Mouse (Mus musculus) lung, postnatal 0 days (tissue): ENCODE measurements around the gene Dalrd3. TPM values are rescaled to one million over a fixed set of nuclear protein-coding genes. Genes with fewer than 3 reads are reported as not detected.

Experiments used
- ATAC-seq: fragments of 200-750 bp; cut with Nextera tagmentation; 2 replicates; pipeline ENCODE4 v1.8.0; 2017; ENCODE audit warnings: moderate library complexity
- DNase-seq: peaks from one replicate; pipeline ENCODE4 v3.0.0-alpha.2; 2016; ENCODE audit warnings: low spot score
- H3K27ac ChIP-seq: fragments of 300-500 bp; sonication (generic); 2 replicates; pipeline ENCODE4 v1.5.1; 2014; ENCODE audit warnings: antibody characterized with exemption, mild to moderate bottlenecking, low read length, mixed read lengths
- H3K27me3 ChIP-seq: fragments of 300-500 bp; sonication (generic); replicated peaks from 2 replicates; pipeline ENCODE4 v1.6.1; 2014; ENCODE audit warnings: low read length, mixed read lengths; ENCODE audit not compliant: insufficient read depth
- H3K36me3 ChIP-seq: fragments of 300-500 bp; sonication (generic); 2 replicates; pipeline ENCODE4 v1.6.1; 2014; ENCODE audit warnings: low read length, mixed read lengths; ENCODE audit not compliant: insufficient read depth
- H3K4me1 ChIP-seq: fragments of 300-500 bp; sonication (generic); 2 replicates; pipeline ENCODE4 v1.6.1; 2014; ENCODE audit warnings: antibody characterized with exemption, low read depth, low read length, mixed read lengths; ENCODE audit not compliant: insufficient read depth
- H3K4me2 ChIP-seq: fragments of 300-500 bp; sonication (generic); replicated peaks from 2 replicates; pipeline ENCODE4 v1.6.1; 2014; ENCODE audit warnings: low read depth, mild to moderate bottlenecking, low read length, moderate library complexity, mixed read lengths
- H3K4me3 ChIP-seq: fragments of 300-500 bp; sonication (generic); 2 replicates; pipeline ENCODE4 v1.5.1; 2014; ENCODE audit warnings: low read depth, low read length
- H3K9ac ChIP-seq: fragments of 300-500 bp; sonication (generic); replicated peaks from 2 replicates; pipeline ENCODE4 v1.6.1; 2014; ENCODE audit warnings: low read depth, mild to moderate bottlenecking
- H3K9me3 ChIP-seq: fragments of 300-500 bp; sonication (generic); 2 replicates; pipeline ENCODE4 v1.6.1; 2016; ENCODE audit warnings: low read length, mixed read lengths
- CTCF ChIP-seq: IDR thresholded peaks from 2 replicates; pipeline ENCODE4 v1.5.1; 2016; ENCODE audit warnings: antibody characterized with exemption, mild to moderate bottlenecking
- EP300 ChIP-seq: IDR thresholded peaks from 2 replicates; pipeline ENCODE4 v1.6.1; 2016; ENCODE audit warnings: antibody characterized with exemption, mild to moderate bottlenecking, control low read depth
- WGBS: fragments of 180-500 bp; shearing (Covaris S2); extraction: QIAGEN DNeasy Blood & Tissue Kit; methylation state at CpG from one replicate; pipeline ENCODE4 v1.1.7; 2014; 5-methylcytosine and 5-hydroxymethylcytosine counted together
- polyA plus RNA-seq: library from polyadenylated mRNA; unstranded; fragments of >200 nt; fragmentation: Nextera tagmentation; extraction: Ambion mirVana; gene quantifications from 2 replicates; pipeline ENCODE4 v1.2.1, GENCODE M21; 2015

Gene Dalrd3
- polyA plus RNA-seq, 1 experiment from 2014 or later: 74.0 TPM

DNA sequence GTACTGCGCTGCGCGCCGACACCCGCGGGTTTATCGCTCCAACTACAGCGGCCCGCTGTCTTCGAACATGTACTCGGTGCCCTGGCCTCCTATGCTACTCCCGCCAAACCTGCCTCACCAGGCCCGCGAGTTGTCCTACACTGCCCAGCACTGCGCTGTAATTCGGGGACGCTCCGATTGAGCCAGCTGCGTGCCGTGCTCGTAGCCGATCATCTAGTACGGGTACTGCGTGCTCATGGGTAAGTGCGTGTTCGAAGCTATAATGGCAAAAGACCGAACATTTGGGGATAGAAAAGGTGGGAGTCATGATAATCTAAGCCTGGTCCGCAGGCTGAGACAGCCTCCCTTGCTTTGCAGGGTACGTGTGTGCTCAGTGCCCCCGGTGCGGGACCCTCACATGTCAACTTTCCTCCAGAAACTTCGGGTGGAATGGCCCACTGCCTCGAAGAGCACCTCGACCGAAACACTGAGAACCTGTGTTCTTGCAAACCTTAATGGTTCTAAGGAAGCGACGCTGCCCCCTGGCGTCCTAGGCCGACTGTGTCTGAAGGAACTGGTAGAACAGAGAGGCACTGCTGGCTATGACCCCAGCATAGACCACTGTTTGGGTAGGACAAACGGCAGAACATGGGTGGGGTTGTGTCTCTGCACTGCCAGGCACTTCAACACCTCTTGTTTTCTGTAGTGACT, 666 bp downstream of the Dalrd3 start:
- ATAC-seq (no peak), DNase-seq (peak; percentile 81)
- peaks cover 11% of the 10 kb centered on the region for H3K36me3 ChIP-seq
- no peaks in the 10 kb centered on the region for H3K27me3 ChIP-seq
- 1% methylated on average over 40 of the region's 40 CpGs for WGBS
- TF ChIP-seq CTCF (peak; percentile 84), EP300 (no peak)
- H3K27ac ChIP-seq: peak overlapping the region; percentile 34; the same call in 1 of the 2 replicates
- peaks cover 13% of the 10 kb centered on the region; the same call in 1 of the 2 replicates for H3K4me1 ChIP-seq
- no peaks in the 10 kb centered on the region for H3K9me3 ChIP-seq
- peak overlapping the region; percentile 50 for H3K9ac ChIP-seq
- peak overlapping the region; percentile 97 for H3K4me2 ChIP-seq
- peak overlapping the region; percentile 66 for H3K4me3 ChIP-seq

DNA sequence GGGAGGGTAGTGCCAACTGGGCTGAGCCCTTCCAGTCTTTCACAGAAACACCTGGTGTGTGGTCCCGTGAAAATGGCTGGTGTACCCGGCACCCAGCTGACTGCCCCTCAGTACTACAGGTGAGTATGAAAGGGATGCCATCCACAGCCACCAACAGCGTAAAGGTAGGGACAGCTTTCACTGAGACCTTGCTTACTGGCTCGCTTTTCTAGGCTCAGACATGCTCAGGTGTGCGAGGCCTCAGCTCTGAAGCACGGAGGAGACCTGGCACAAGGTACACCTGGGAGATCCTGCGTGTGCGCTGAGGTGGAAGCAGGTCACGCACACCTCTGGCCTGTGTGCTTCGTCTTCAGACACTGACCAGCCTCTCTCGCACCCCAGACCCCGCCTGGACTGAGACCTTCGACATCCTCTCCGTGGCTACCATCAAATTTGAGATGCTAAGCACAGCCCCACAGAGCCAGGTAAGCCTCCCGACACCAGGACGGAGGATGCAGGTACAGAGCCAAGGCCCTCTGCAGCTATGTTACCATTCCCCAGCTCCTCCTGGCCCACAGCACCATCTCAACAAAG, 1.8 kb downstream of the Dalrd3 start:
- Histone ChIP-seq H3K4me3 (no peak overlapping the region), H3K4me1 (peaks cover 7% of the 10 kb centered on the region; the same call in 1 of the 2 replicates)

DNA sequence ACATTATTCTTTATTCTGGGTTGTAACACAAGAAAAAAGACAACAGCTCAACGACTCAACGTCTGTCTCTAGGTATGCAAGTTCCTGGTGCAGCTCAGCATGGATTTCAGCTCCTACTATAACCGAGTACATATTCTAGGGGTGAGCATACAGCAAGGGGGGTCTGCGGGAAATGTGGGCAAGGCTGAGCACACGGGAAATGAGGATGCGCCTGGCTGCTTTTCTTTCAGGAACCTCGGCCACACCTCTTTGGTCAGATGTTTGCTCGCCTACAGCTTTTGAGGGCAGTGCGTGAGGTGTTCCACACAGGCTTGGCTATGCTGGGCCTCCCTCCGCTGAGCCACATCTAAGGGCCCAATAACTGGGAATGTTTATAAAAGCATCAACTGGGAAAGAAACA, 2.6 kb downstream of the Dalrd3 start:
- ATAC-seq: no peak
- Histone ChIP-seq H3K9me3 (no peaks in the 10 kb centered on the region), H3K36me3 (peaks cover 11% of the 10 kb centered on the region), H3K27me3 (no peaks in the 10 kb centered on the region), H3K4me2 (no peak overlapping the region), H3K9ac (no peak overlapping the region), H3K27ac (no peak overlapping the region), H3K4me3 (no peak overlapping the region), H3K4me1 (peaks cover 7% of the 10 kb centered on the region; the same call in 1 of the 2 replicates)
- no peak for DNase-seq
- WGBS: 73% methylated on average over 10 of the region's 10 CpGs
- TF ChIP-seq EP300: no peak
- no peak for TF ChIP-seq CTCF

More for the DNA sequence above, 1.8 kb downstream of the Dalrd3 start:
- ATAC-seq (no peak), DNase-seq (no peak)
- Histone ChIP-seq H3K27me3 (no peaks in the 10 kb centered on the region), H3K9ac (no peak overlapping the region), H3K4me2 (no peak overlapping the region), H3K27ac (no peak overlapping the region), H3K9me3 (no peaks in the 10 kb centered on the region), H3K36me3 (peaks cover 11% of the 10 kb centered on the region)
- TF ChIP-seq CTCF: no peak
- TF ChIP-seq EP300: no peak
- WGBS: 91% methylated on average over 16 of the region's 16 CpGs

DNA sequence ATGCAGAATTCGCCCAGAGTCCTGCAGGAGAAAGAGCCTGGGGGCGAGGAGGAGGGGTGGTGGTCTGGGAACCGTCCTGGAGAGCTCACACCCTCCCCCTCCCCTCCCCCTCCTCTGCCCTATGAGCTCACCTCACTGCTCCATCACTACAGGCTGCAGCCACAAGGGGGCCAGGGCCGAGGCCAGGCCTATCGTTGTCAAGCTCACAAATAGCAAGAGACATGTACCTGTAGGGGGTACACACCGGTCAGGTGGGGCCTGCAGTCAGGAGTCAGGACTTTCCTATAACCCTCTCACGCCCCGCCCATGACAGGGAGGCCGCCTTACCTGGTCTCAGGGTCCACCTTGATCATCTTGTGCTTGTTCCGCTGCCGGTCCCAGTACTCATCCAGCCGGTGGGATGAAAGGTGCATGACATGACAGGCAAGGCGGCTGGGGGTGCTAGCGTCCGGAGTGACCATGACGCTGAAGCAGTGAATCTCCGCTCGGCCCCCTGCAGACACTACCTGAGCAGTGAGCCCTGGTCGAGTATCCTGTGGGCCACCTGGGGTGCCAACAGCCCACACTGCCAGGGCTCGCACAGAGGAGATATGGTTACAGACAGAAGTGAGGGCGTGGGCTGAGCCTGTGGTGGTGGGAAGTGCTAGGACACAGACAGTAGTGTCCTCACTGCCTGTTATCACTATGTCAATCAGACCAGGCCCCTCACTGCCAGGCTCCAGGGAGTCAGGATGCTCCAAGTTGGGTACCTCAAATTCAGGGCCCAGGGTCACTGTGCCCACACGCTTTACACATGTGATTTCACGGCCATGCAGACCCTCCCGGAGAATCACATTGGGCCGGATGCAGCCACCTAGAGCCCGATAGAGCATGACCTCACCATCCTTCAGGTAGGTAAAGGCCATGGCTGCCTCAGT, 4.3 kb downstream of the Dalrd3 start:
- H3K27me3 ChIP-seq: no peaks in the 10 kb centered on the region
- H3K4me3 ChIP-seq: no peak overlapping the region
- no peak overlapping the region for H3K9ac ChIP-seq
- no peak overlapping the region for H3K4me2 ChIP-seq
- H3K36me3 ChIP-seq: peaks cover 11% of the 10 kb centered on the region
- no peak for ATAC-seq
- H3K27ac ChIP-seq: no peak overlapping the region
- 57% methylated on average over 26 of the region's 26 CpGs for WGBS
- no peaks in the 10 kb centered on the region for H3K9me3 ChIP-seq
- TF ChIP-seq CTCF (peak; percentile 74), EP300 (no peak)
- H3K4me1 ChIP-seq: peaks cover 6% of the 10 kb centered on the region; the same call in 1 of the 2 replicates
- DNase-seq: peak; percentile 66

DNA sequence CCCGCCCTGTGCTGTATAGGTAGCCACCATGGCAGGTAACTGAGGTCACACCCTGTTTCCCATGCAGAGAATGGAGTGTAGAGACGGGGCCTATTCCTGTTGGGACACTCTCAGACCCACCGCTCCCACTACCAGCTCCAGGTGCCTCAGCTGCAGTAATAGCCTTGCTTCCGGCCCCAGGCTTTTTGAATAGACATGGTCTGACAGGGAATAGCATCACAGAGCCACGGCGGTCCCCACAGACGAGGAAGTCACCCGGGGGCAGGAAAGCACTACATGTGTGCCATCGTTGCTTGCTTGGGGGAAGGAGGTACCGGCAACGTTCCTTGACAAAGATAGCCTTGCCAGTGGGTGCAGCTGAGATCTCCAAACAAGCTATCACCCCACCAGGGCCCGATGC, 5.2 kb downstream of the Dalrd3 start:
- TF ChIP-seq EP300: no peak
- no peak for TF ChIP-seq CTCF
- ATAC-seq (no peak), DNase-seq (no peak)
- H3K9me3 ChIP-seq: no peaks in the 10 kb centered on the region
- 86% methylated on average over 12 of the region's 12 CpGs for WGBS
- no peak overlapping the region for H3K9ac ChIP-seq
- peaks cover 11% of the 10 kb centered on the region for H3K36me3 ChIP-seq
- H3K27me3 ChIP-seq: no peaks in the 10 kb centered on the region
- H3K27ac ChIP-seq: no peak overlapping the region
- no peak overlapping the region for H3K4me2 ChIP-seq
- peaks cover 6% of the 10 kb centered on the region; the same call in 1 of the 2 replicates for H3K4me1 ChIP-seq
- no peak overlapping the region for H3K4me3 ChIP-seq
